Mouse (Mus musculus): ENCODE data around the gene Hpse2. TPM values are rescaled to one million over a fixed set of nuclear protein-coding genes. Genes with fewer than 3 reads are reported as not detected.

Gene Hpse2
- total RNA-seq, 2 experiments from 2014 or later: 0.09 TPM; not detected in 1

DNA sequence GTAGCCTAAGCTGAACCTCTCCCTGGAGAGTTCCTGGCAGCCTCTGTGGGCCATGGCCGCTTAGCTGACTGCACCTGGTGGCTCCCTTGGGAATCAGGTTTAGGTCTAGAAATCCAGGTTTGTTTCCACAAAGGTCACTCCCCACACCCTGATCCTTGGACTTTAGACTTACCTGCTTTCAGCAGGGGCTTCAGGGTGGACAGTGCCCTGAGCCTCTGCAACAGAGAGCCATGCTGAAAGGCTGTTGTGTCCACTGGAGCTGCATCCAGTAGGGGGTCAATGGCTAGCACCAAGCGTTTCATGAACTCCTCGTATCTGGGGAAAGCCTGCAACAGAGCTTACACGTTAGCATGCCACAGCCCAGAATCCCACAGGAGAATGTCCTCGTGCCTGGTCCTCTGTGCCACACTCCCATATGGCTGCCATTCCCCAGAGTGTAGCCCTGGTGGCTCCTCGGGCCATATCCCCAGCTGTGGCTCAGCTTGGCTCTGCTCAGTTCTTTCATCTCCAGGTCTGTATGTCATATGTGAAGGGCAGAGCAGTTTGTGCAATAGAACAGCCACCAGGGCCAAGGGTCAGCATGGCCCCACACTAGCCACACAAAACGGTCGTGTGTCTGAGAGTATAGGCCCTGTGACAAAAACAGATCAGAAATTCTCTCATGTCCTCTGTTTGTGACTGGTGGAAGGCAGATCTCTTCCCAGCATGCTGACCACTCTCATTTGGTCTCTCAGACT lies 647.8 kb downstream of the Hpse2 start:
- TF ChIP-seq CTCF (IDR thresholded peaks at IDR 0.05): no peak
- no peak for DNase-seq (ENCODE audit: extremely low spot score in 1 of 2, low spot score in 2 of 2)
- no peak overlapping the region for H3K4me3 ChIP-seq
- intact Hi-C loops (cut with DNase I): loop anchor here (5.0 to 10.0 kb wide), 3 partner anchors 306 to 536 kb away; partner anchors contain the start of genes Crtac1 and Sfrp5
- H3K27ac ChIP-seq: no peak overlapping the region

DNA sequence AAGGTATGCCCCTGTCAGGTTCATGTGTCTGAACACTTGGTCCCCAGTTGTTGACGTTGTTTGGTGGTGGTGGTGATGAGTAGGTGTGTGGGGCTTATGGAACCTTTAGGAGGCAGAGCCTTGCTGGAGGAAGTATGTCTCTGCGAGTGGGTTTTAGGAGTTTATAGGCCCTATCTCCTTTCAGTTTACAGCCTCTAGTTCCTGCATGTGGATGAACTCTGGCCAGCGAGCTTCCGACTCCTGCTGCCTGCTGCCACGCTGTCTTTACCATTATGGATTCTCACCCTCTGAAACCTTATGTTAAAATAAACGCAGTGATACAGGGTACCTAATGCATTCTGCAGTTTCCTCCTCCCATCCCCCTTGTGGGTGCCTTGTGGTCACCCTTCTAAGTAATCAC lies 648.4 kb downstream of the Hpse2 start:
- DNase-seq (ENCODE audit: extremely low spot score in 1 of 2, low spot score in 2 of 2): no peak
- intact Hi-C loops (cut with DNase I): loop anchor here (5.0 to 10.0 kb wide), 3 partner anchors 305 to 535 kb away; partner anchors contain the start of genes Crtac1 and Sfrp5
- no peak overlapping the region for H3K27ac ChIP-seq
- TF ChIP-seq CTCF (IDR thresholded peaks at IDR 0.05): no peak
- no peak overlapping the region for H3K4me3 ChIP-seq

DNA sequence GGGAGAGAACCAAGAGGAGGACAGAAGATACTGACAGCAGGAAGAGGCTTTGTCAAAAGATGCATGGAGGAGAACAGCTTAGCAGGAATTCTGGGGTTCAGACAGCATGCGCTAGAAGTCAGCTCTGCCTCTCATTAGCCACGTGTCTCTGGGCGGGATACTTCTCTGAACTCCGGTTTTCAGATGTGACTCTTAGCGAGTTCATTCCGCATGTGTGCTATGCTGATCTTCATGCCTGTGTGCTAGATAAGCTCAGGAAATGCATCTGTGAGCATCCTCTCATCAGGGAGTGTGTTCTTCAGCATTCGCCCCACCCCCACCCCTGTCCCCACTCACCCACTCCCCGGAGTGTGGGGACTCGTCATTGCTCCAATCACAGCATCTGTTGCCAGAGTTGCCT lies 650.4 kb downstream of the Hpse2 start:
- TF ChIP-seq CTCF (IDR thresholded peaks at IDR 0.05): no peak
- DNase-seq (ENCODE audit: extremely low spot score in 1 of 2, low spot score in 2 of 2): no peak
- Histone ChIP-seq H3K27ac (no peak overlapping the region), H3K4me3 (no peak overlapping the region)
- intact Hi-C loops (cut with DNase I): no loop called here

Other genes starting within 250 kb of the Hpse2 start
- gene Cnnm1, start 52.1 kb upstream of the Hpse2 start, total RNA-seq (2021): 100 to 1,000 TPM; 114 to 116 TPM
- 100 to 1,000 TPM; 361 to 390 TPM for gene Got1, start 136.2 kb upstream of the Hpse2 start, total RNA-seq (2021)
- not detected for gene Nkx2-3, start 224.0 kb upstream of the Hpse2 start, total RNA-seq (2021)

Data from left cerebral cortex, adult 2 months (tissue).